Mouse (Mus musculus): ENCODE results near the gene Frmd4b.

Frmd4b gene

DNA sequence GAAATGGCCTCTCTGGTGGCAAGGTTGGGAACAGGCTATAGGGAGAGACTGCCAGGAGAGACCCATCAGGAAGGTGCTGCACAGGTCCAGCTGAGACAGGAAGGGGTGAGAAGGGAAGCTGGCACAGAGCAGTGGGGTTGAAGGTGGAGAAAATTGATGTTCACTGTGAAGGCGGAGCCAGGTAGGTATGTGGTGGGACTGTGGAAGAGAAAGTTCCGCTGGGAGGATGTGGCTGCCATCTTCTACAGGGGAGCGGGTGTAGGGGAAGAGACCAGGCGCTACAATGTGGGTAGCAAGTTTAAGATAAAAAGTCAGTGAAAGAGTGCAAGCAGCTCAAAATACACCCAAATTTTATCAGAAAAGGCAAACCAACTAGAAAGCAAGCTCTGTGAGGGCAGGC, 143.7 kb downstream of the Frmd4b start:
- DNase-seq (ENCODE audit: low spot score), result no peak

DNA sequence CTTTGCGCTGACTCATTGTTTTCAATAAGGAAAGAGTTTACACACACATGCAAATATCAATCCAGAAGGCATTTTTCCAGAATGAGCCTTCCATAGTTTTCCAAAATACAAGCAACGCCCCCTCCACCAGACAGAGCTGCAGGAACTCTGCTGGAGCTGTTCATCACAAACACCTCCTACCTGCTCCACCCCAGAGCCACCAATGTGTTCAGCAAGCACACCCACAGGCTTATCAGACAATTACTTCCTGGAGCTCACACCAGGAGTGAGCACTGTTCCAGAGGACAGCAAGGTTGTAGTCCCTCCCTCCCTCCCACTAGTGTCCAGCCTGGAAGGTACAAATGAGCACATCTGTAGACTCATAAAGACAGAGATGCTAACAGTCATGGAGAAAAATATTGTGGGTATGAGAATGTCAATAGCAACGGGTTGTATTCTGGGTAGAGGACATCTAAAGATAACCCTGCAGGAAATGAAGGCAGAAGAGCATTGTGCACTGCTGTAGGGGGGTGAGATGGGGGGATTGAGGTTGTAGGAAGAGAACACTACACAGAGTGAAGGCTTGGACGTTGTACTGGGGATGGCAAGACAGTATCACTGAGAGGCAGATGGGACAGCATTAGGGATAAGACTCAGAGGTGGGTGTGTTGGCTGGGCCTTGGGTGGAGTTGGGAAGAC, 144.3 kb downstream of the Frmd4b start:
- no peak for DNase-seq (ENCODE audit: low spot score)

DNA sequence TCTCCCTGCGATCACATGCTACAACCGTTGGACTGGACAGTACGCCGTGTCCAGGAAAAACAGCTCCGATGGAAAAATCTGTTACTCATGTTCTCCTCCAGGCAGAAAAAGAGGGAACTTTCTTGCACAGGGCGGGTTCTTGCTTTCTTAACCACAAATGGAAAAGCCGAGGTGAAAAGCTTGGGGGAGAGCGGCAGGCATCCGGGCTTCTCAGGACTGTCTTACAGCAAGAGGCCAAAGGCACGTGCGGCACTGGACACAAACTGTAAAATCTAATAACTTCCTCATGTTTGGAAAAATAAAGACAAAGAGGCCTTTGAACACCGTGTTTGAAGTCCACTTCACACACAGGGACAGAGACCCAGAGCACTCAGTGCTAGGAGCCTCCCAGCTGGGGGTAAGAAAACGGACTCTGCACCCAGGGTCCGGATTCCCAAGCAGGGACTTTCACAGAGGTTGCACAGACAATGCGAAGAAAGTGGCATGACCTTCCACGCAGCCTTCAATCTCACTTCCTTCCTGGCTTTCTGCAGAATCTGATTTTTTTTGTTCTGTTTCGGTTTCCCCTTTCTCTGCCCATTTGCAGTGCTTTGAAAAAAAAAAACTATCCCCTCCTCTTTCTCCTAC, 153.3 kb downstream of the Frmd4b start:
- DNase-seq (ENCODE audit: low spot score), result no peak

GRCm38 (mm10) chr6:97462421-97462820, 154.9 kb downstream of the Frmd4b start:
- DNase-seq (ENCODE audit: low spot score), result no peak

GRCm38 (mm10) chr6:97459112-97459511, 158.2 kb downstream of the Frmd4b start:
- DNase-seq (ENCODE audit: low spot score), result no peak

DNA sequence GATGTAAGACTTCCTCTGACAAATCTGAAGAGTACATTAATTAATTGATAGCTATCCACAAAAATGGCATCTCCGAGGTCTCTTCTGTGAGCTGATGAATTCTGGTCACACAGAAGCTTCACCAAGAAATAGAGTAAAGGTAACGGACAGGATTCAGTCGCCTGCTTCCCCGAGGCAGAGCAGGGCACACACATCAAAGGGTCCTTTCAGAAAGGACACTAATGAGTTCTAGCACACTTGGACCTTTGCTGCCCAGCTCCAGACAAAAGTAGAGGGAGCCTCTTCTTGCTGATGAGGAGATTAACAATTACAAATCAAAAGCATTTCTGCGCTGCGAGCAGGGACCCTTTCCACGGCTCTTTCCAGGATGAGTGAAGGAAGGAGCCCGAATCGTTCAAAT, 159.0 kb downstream of the Frmd4b start:
- DNase-seq (ENCODE audit: low spot score), result no peak

DNA sequence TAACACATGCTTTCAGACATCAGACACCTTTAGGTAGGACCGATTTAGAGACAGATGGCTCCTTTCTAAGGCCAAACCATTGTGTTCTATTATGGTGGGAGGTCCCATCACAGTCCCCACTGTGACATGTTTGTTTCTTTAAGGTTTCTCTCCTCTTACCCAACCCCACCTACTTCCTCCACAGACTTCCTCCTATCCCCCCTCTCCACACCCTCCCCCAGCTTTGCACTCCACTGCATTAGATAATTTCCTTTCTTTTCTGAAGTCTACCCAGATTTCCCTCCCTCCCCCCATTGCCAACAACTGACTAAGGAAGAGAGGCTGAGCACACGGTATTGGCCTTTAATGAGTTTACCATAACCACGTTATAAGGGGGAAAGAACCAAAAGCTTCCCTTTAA, 159.4 kb downstream of the Frmd4b start:
- no peak for DNase-seq (ENCODE audit: low spot score)

- DNase-seq (ENCODE audit: low spot score), result no peak
These were observed 160.1 kb downstream of the Frmd4b start for GRCm38 (mm10) chr6:97457210-97457609.

- no peak for DNase-seq (ENCODE audit: low spot score)
These were observed 165.1 kb downstream of the Frmd4b start for GRCm38 (mm10) chr6:97452223-97452622.

GRCm38 (mm10) chr6:97449806-97450205, 167.5 kb downstream of the Frmd4b start:
- no peak for DNase-seq (ENCODE audit: low spot score)

DNA sequence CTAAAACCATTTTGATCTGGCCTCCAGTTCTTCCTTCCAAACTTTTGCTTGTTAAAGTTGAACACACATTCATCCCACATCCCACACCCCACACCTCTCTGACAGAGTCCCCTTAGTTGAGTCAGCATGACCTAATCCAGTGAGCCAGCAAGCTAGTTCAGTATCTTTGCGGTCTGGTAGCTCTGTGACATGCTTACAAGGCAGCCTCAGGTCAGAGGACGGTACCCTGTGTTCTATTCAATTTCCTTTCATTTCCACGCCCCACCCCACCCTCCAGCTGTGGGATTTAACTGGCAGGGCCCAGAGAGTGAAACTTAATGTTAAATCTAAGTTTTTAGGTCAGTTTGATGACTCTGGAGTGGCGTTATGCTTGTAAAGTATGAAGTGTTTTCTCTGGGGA, 170.3 kb downstream of the Frmd4b start:
- DNase-seq (ENCODE audit: low spot score), result no peak

DNA sequence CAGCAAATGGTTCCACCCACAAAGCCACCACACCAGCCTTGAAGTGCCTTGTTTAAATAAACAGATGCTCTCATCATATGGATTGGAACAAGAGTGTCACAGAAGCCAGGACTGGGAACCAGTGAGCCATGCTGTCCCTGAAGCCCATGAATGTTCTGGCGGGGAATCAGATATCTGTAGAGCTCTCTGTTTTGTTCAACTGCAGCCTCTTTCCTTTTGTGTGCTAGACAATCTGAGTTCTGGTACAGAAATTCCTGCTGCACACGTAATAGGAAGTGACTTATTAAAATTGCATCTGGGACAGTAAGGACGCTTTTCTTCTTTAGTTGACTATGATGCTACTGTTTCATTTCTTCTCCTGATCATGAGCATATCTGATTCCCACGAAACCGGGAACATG, 173.2 kb downstream of the Frmd4b start:
- no peak for DNase-seq (ENCODE audit: low spot score)

DNA sequence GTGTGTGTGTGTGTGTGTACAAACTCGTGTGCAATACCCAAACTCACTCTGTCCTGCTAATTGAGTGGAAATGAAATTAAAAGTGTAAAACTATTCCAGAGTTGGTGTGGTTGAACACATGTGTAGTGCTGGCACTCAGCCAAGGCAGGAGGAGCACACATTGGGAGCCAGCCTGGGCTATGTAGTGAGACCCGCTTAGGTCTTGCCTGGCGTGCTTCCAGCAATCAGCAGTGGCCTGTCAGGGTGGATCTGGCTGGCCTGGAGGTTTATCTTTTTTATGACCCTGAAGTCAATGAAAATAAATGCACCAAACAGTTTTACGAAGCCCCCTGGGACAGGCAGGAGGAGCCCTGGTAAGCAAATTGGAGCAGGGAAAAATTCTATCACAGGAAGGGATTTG, 173.8 kb downstream of the Frmd4b start:
- no peak for DNase-seq (ENCODE audit: low spot score)

DNA sequence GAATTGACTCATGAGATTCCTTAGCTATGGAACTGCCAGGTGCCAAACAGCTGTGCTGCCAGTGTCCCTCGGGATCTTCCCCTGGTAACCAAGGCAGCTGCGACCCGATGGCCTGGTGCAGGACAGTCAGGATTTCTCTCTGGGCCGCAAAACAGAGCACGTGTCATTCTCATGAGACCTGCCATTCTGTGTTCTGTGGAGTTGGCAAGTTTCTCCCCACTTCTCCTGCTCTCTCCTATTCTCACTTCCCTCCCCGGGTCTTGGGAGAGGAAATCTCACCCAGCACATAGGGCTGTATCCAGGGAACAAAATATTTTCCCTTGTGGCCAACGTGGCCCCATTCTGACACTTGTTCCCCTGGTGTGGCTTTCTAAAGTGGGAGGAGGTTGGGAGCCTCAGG, 176.0 kb downstream of the Frmd4b start:
- no peak for DNase-seq (ENCODE audit: low spot score)

DNA sequence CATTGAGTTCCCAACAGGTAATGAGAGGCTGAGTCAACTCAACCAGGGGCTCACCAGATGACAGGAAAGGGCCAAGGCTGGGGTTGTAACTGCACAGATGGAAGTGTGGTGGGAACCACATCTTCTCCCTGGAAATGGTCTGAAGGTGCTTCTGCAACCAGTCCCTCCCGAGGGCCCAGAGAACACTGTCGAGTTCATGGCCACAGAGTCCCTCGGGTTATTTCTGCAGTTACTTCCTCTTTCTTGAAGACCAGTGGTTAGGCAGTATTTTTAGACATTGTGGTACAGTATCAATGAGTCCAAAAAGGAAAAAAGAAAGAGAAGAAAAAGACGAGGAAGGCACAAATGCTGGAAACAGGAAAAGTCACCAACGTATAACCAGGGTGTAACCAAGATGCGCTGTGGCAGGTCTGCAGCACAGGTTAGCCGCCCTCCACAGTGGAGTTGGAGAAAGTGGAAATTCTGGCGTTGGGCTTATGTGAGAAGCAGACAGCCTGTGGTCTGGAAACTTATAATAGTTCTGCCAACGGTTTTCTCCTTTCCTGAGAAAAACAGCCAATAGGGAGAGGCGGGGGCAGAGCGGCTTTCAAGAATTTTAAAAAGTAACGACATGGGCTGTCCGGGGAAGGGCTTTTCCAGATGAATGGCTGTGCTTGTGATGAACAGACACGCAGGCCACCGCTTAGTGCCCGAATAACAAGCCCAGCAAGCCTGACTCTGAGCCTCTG, 178.3 kb downstream of the Frmd4b start:
- DNase-seq (ENCODE audit: low spot score), result no peak

- DNase-seq (ENCODE audit: low spot score), result no peak
These were observed 182.6 kb downstream of the Frmd4b start for GRCm38 (mm10) chr6:97434753-97435152.

- no peak for DNase-seq (ENCODE audit: low spot score)
These were observed 185.9 kb downstream of the Frmd4b start for GRCm38 (mm10) chr6:97431309-97432004.

- no peak for DNase-seq (ENCODE audit: low spot score)
These were observed 186.8 kb downstream of the Frmd4b start for GRCm38 (mm10) chr6:97430519-97430918.

DNA sequence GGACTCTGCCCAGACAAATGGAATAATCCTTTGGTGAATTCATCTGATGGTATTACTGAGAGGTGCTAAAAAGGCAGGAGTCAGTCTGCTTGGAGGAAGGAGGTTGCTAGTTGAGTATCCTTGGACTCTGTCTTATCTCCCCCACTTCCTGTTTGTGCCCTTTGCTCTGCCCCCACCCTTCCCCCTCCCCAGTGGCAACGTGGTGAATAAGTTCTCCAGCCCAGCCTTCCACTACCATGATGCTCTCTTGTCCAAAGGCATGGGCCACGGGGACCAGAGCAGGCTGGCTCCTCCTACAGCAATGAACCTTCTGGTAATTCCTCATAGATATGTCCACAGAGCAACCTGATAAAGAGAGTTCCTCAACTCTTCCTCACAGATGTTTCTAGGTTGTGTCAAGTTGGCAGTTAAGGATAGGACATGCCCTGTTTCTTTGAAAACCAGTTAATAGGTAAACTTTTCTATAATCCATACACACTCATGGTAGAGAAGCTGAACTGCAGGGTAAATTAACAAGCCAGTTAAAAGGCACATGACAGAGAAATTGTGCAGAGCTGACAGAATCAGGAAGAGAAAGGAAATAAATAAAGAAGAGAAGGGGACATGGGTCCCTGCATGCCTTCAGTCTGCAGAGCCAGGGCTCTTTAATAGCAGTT, 187.5 kb downstream of the Frmd4b start:
- DNase-seq (ENCODE audit: low spot score), result no peak

DNA sequence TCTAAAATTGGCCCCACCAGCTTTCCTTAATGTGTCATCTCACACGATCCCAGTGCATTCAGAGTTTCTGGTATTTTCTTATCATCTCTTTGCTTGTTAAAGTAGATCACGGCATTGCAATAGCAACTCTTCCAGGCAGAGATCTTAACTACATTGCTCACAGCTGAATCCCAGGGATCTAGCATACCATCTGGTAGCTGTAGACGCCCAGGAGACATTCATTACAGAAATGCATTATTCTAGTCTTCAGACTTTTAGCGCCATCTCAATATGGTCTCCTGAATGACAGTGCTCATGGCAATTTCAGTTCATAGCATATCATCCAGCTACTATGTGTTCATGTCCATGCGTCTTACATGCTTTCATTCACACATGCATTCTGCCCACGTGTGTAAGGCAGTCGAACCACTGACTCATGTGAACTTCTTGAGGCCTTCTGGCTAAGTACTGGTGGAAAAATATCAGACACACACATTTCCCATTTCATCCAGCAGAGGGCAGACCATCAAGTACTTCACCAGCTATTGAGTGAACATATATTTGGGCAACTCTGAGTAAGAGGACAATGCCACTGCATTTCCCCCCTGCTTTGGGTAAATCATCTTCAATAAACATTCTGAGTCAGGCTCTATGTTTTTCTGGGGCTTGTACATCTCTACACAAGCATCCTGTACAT, 197.4 kb downstream of the Frmd4b start:
- no peak for DNase-seq (ENCODE audit: low spot score)

GRCm38 (mm10) chr6:97416972-97417554, 200.3 kb downstream of the Frmd4b start:
- no peak for DNase-seq (ENCODE audit: low spot score)
